7 mouse cellular contexts compared by ENCODE assay signal in genomic region chr3:84281936-84282371, GRCm38 (mm10). TPM values are rescaled to one million over a fixed set of nuclear protein-coding genes. Genes with fewer than 3 reads are reported as not detected.
A peak's percentile ranks its signal among the peaks of the same experiment; 100 is the strongest.
DNase-seq lines count a peak whose midpoint lies in the region; ATAC-seq and TF ChIP-seq lines count a peak whose summit lies in the region.

No protein-coding gene starts in this region.

- no peaks in the 10 kb centered on the region for H3K9me3 ChIP-seq in CH12.LX (replicated peaks; ENCODE audit: low read length)
- no peaks in the 10 kb centered on the region for H3K9me3 ChIP-seq in ES-E14 (ENCODE audit: control insufficient read depth, insufficient read depth, low read depth, low read length)
- no peaks in the 10 kb centered on the region for H3K9me3 ChIP-seq in hindbrain, embryonic 13.5 days

- 27% methylated on average over 10 of the region's 10 CpGs for WGBS in hindbrain, embryonic 13.5 days

- intact Hi-C loops in gastrocnemius, postnatal 36 days (cut with DNase I): no loop called here

- H3K79me2 ChIP-seq in CH12.LX (replicated peaks; ENCODE audit: control insufficient read depth, extremely low read depth, insufficient read depth, poor library complexity, severe bottlenecking): no peaks in the 10 kb centered on the region

- no peak for TF ChIP-seq CTCF in CH12.LX (conservative IDR thresholded peaks at IDR 0.05 in 1 of 2, IDR thresholded peaks at IDR 0.05 in 1 of 2; ENCODE audit: low read depth in 2 of 2, low read length in 2 of 2)

- in situ Hi-C loops in CH12.LX (cut with MboI; ENCODE audit: low pct_ligation_motif_present, low pct_unique_long_range_greater_than_20kb, low sequenced_read_pairs) (no loop called here), ES-E14 (cut with MboI; ENCODE audit: low sequenced_read_pairs in 2 of 2, unreplicated experiment in 2 of 2) (no loop called here)

- no peak for TF ChIP-seq RAD21 in CH12.LX (IDR thresholded peaks at IDR 0.05; ENCODE audit: low read depth, low read length)

- dilution Hi-C loops in CH12.LX (cut with MboI; ENCODE audit: extremely low pct_ligation_motif_present, extremely low pct_unique_long_range_greater_than_20kb, low sequenced_read_pairs): no loop called here

- peaks cover 5% of the 10 kb centered on the region for H3K27me3 ChIP-seq in CH12.LX (replicated peaks)
- no peaks in the 10 kb centered on the region for H3K27me3 ChIP-seq in hindbrain, embryonic 13.5 days

- H3K36me3 ChIP-seq in CH12.LX (replicated peaks in 1 of 2; ENCODE audit: control insufficient read depth in 1 of 2, insufficient read depth in 1 of 2, low read length in 1 of 2) (no peaks in the 10 kb centered on the region), ES-E14 (ENCODE audit: control insufficient read depth, insufficient read depth, low read length, poor library complexity, severe bottlenecking) (no peaks in the 10 kb centered on the region)
- H3K36me3 ChIP-seq in hindbrain, embryonic 13.5 days: no peaks in the 10 kb centered on the region

- H3K4me2 ChIP-seq in CH12.LX (ENCODE audit: insufficient read depth, low read depth, poor library complexity, severe bottlenecking): no peak overlapping the region
- H3K4me2 ChIP-seq in hindbrain, embryonic 13.5 days: peak overlapping the region; percentile 14

- H3K27ac ChIP-seq in CH12.LX (ENCODE audit: insufficient read depth, low read depth) (no peak overlapping the region), ES-E14 (ENCODE audit: insufficient read depth, low read depth, low read length, poor library complexity, severe bottlenecking) (no peak overlapping the region)
- H3K27ac ChIP-seq in hindbrain, embryonic 13.5 days: no peak overlapping the region

- ATAC-seq in hindbrain, embryonic 13.5 days (ENCODE audit: low FRiP score): peak; percentile 53

- no peak for TF ChIP-seq EP300 in CH12.LX (IDR thresholded peaks at IDR 0.05; ENCODE audit: low read length)

- no peak for TF ChIP-seq POLR2A in CH12.LX (IDR thresholded peaks at IDR 0.05; ENCODE audit: low read depth, low read length)

- H3K9ac ChIP-seq in CH12.LX (ENCODE audit: insufficient read depth, low read depth) (no peak overlapping the region), ES-E14 (ENCODE audit: insufficient read depth, low read depth, low read length, poor library complexity, severe bottlenecking) (no peak overlapping the region)
- 0 out of 2 replicates have a peak overlapping the region, but pooled peaks have one; percentile 1 for H3K9ac ChIP-seq in hindbrain, embryonic 13.5 days

- no peaks in the 10 kb centered on the region for H3K4me1 ChIP-seq in CH12.LX (ENCODE audit: control insufficient read depth in 1 of 2, insufficient read depth in 2 of 2)
- peaks cover 6 to 11% of the 10 kb centered on the region in 2 experiments; a peak in 3 of 4 replicates for H3K4me1 ChIP-seq in ES-E14 (ENCODE audit: control insufficient read depth in 2 of 2, insufficient read depth in 2 of 2, low read length in 2 of 2, poor library complexity in 1 of 2)
- H3K4me1 ChIP-seq in hindbrain, embryonic 13.5 days (replicated peaks): peaks cover 39% of the 10 kb centered on the region

- no peak overlapping the region for H3K4me3 ChIP-seq in CH12.LX (replicated peaks in 1 of 3; ENCODE audit: low read depth in 2 of 3, low read length in 2 of 3, poor library complexity in 1 of 3)
- no peak overlapping the region for H3K4me3 ChIP-seq in ES-E14 (ENCODE audit: insufficient read depth in 1 of 2, low read depth in 1 of 2, low read length in 2 of 2, poor library complexity in 1 of 2, severe bottlenecking in 1 of 2)
- H3K4me3 ChIP-seq in hindbrain, embryonic 13.5 days: no peak overlapping the region

- DNase-seq in CH12.LX (ENCODE audit: extremely low read depth) (no peak), ES-E14 (ENCODE audit: low read depth, low spot score) (no peak)
- peak; percentile 13 for DNase-seq in lung, postnatal 10 days
- DNase-seq in right cerebral cortex, postnatal 36 days (ENCODE audit: low spot score in 2 of 2): no peak
- DNase-seq in gastrocnemius, postnatal 36 days: no peak
- no peak for DNase-seq in urinary bladder, postnatal 4 days (ENCODE audit: low spot score in 2 of 2)

TF ChIP-seq in CH12.LX, 34 proteins besides CTCF, POLR2A, EP300 and RAD21:
- TF ChIP-seq CHD1 (IDR thresholded peaks at IDR 0.05; ENCODE audit: low read depth, low read length): no peak
- no peak for TF ChIP-seq E2F4 (IDR thresholded peaks at IDR 0.05; ENCODE audit: insufficient replicate concordance, low read depth, low read length)
- no peak for TF ChIP-seq ETS1 (conservative IDR thresholded peaks at IDR 0.05; ENCODE audit: low read depth, low read length)
- peak; percentile 52; the same call in 1 of the 2 replicates for TF ChIP-seq BHLHE40 (IDR thresholded peaks at IDR 0.05; ENCODE audit: low read depth, low read length)
- TF ChIP-seq ELF1 (IDR thresholded peaks at IDR 0.05; ENCODE audit: low read depth, low read length): no peak
- TF ChIP-seq ZNF384 (IDR thresholded peaks at IDR 0.05; ENCODE audit: low read depth, low read length): no peak

TF ChIP-seq in ES-E14, 5 proteins besides CTCF, POLR2A, EP300 and RAD21:
- TF ChIP-seq CHD2 (IDR thresholded peaks at IDR 0.05; ENCODE audit: low read depth, low read length) (no peak), ZNF384 (IDR thresholded peaks at IDR 0.05; ENCODE audit: low read depth, low read length) (0 out of 2 replicates have a peak, but pooled peaks have one; percentile 9), HCFC1 (IDR thresholded peaks at IDR 0.05; ENCODE audit: borderline replicate concordance, insufficient read depth, low read length) (no peak)

RNA-seq across cellular contexts. Expression of gene Trim2, which starts 24.7 kb away (rescaled TPM):
- 2.1 and 2.4 TPM in 2 replicates for total RNA-seq in CH12.LX (2012; rRNA removed)
- total RNA-seq in CH12.LX (2014; rRNA removed): 2.1 and 2.5 TPM in 2 replicates
- 3.3 and 3.6 TPM in 2 replicates for polyA plus RNA-seq in CH12.LX (2012; ENCODE audit: insufficient read length, low read depth)
- 27.3 and 50.2 TPM in 2 replicates for total RNA-seq in ES-E14 (2012; rRNA removed)
- 131 and 137 TPM in 2 replicates for polyA plus RNA-seq in hindbrain, embryonic 13.5 days (2015; fragmentation: Nextera tagmentation; extraction: Ambion mirVana)
- 1 to 10 TPM; 2.7 to 3.3 TPM for total RNA-seq in gastrocnemius, postnatal 36 days (2021)
